In genomic region chr3:142281093-142281445, GRCm38 (mm10) we compare ENCODE assay signal across 8 mouse cellular contexts.
DNase-seq lines count a peak whose midpoint lies in the region; ATAC-seq and TF ChIP-seq lines count a peak whose summit lies in the region.
"Had no signal": no experiment of that assay in that cellular context is flagged by ENCODE, and none has a peak within 500 bp of the region (broad histone marks: within the 10 kb centered on the region; RNA-seq: fewer than 3 reads in every experiment).

No protein-coding gene starts in this region.

- DNase-seq in midbrain, embryonic 14.5 days: no peak
- peak; percentile 23 for DNase-seq in limb, embryonic 14.5 days (ENCODE audit: low spot score)
- DNase-seq in thymus, postnatal 10 days (ENCODE audit: low spot score in 2 of 2): peak; percentile 19 to 20
- DNase-seq in frontal cortex, postnatal 36 days (ENCODE audit: low spot score in 2 of 2): no peak
- DNase-seq in ovary, postnatal 10 days (ENCODE audit: low spot score): no peak
- DNase-seq: right cerebral cortex, postnatal 4 days had no signal

- no peaks in the 10 kb centered on the region for H3K27me3 ChIP-seq in midbrain, embryonic 12.5 days
- no peaks in the 10 kb centered on the region for H3K27me3 ChIP-seq in midbrain, embryonic 14.5 days (ENCODE audit: control insufficient read depth, insufficient read depth, low read length)
- H3K27me3 ChIP-seq in limb, embryonic 14.5 days (ENCODE audit: control insufficient read depth, insufficient read depth, low read length): no peaks in the 10 kb centered on the region

- no peaks in the 10 kb centered on the region for H3K4me1 ChIP-seq in midbrain, embryonic 12.5 days
- H3K4me1 ChIP-seq in midbrain, embryonic 14.5 days (ENCODE audit: control insufficient read depth, insufficient read depth, low read length): no peaks in the 10 kb centered on the region
- H3K4me1 ChIP-seq in limb, embryonic 14.5 days (ENCODE audit: control insufficient read depth, insufficient read depth, low read length): 0 out of 2 replicates have a peak, but pooled peaks cover 6% of the 10 kb centered on the region

- H3K9ac ChIP-seq in midbrain, embryonic 12.5 days (replicated peaks): no peak overlapping the region
- no peak overlapping the region for H3K9ac ChIP-seq in midbrain, embryonic 14.5 days (replicated peaks; ENCODE audit: low read length)
- no peak overlapping the region for H3K9ac ChIP-seq in limb, embryonic 14.5 days (ENCODE audit: low read depth, low read length, severe bottlenecking)

- no peak for TF ChIP-seq POLR2A in limb, embryonic 14.5 days (IDR thresholded peaks at IDR 0.05; ENCODE audit: borderline replicate concordance, extremely low read depth, insufficient read depth, insufficient read length)

- 85% methylated on average over 1 of the region's 1 CpGs for WGBS in midbrain, embryonic 12.5 days
- 96% methylated on average over 1 of the region's 1 CpGs for WGBS in midbrain, embryonic 14.5 days
- 29% methylated on average over 1 of the region's 1 CpGs for WGBS in limb, embryonic 14.5 days

- H3K4me3 ChIP-seq in midbrain, embryonic 12.5 days: no peak overlapping the region
- H3K4me3 ChIP-seq in midbrain, embryonic 14.5 days (replicated peaks; ENCODE audit: low read depth, low read length): no peak overlapping the region
- H3K4me3 ChIP-seq in limb, embryonic 14.5 days (replicated peaks; ENCODE audit: low read length): no peak overlapping the region

- H3K36me3 ChIP-seq in midbrain, embryonic 12.5 days: no peaks in the 10 kb centered on the region
- no peaks in the 10 kb centered on the region for H3K36me3 ChIP-seq in midbrain, embryonic 14.5 days (ENCODE audit: control insufficient read depth, insufficient read depth, low read length)
- H3K36me3 ChIP-seq in limb, embryonic 14.5 days (ENCODE audit: control insufficient read depth, insufficient read depth, low read length): no peaks in the 10 kb centered on the region

- no peak overlapping the region for H3K27ac ChIP-seq in midbrain, embryonic 12.5 days (replicated peaks)
- H3K27ac ChIP-seq in midbrain, embryonic 14.5 days (replicated peaks; ENCODE audit: low read depth, low read length): no peak overlapping the region
- H3K27ac ChIP-seq in limb, embryonic 14.5 days (replicated peaks; ENCODE audit: low read depth, low read length): no peak overlapping the region

- H3K9me3 ChIP-seq in midbrain, embryonic 12.5 days: no peaks in the 10 kb centered on the region
- H3K9me3 ChIP-seq in midbrain, embryonic 14.5 days (ENCODE audit: control insufficient read depth, low read length): no peaks in the 10 kb centered on the region
- H3K9me3 ChIP-seq in limb, embryonic 14.5 days (ENCODE audit: control insufficient read depth, low read length): no peaks in the 10 kb centered on the region

- ATAC-seq in midbrain, embryonic 12.5 days (ENCODE audit: low FRiP score, low read depth): peak; percentile 63
- ATAC-seq in midbrain, embryonic 14.5 days (ENCODE audit: low FRiP score, low TSS enrichment): no peak
- peak; percentile 94 for ATAC-seq in common myeloid progenitor, adult 5-6 weeks (replicated peaks; ENCODE audit: low read depth, poor library complexity, severe bottlenecking)
- peak; percentile 55; the same call in 1 of the 2 replicates for ATAC-seq in limb, embryonic 14.5 days (ENCODE audit: low FRiP score, low read depth)

- H3K4me2 ChIP-seq in midbrain, embryonic 12.5 days (replicated peaks): no peak overlapping the region
- H3K4me2 ChIP-seq in midbrain, embryonic 14.5 days (ENCODE audit: low read length): no peak overlapping the region
- H3K4me2 ChIP-seq in limb, embryonic 14.5 days (replicated peaks; ENCODE audit: low read depth, low read length, severe bottlenecking): no peak overlapping the region

Comparison
In these comparisons a context has a peak if more than half of its experiments do, and no peak if none do; other contexts are left out.
1. DNase-seq: peak in limb, embryonic 14.5 days (single experiment) and thymus, postnatal 10 days (2 of 2); none in midbrain, embryonic 14.5 days (single experiment), frontal cortex, postnatal 36 days (0 of 2) and ovary, postnatal 10 days (single experiment).